Mouse (Mus musculus) frontal cortex, adult 2 months (tissue): ENCODE results near the gene Maml3. TPM values are rescaled to one million over a fixed set of nuclear protein-coding genes. Genes with fewer than 3 reads are reported as not detected.

Experiments used
- DNase-seq, 2 experiments: peaks; one replicate each; pipeline ENCODE4 v3.0.0; 2022; ENCODE audit warnings: low spot score in 1 of 2; ENCODE audit errors: extremely low spot score in 1 of 2
- polyA plus RNA-seq: library from polyadenylated mRNA; depleted of rRNA; stranded (reverse); fragments of >200 nt; gene quantifications from 2 replicates; pipeline ENCODE4 v1.2.3, GENCODE M21; 2012

The Maml3 gene
- polyA plus RNA-seq, 1 experiment, result 5.6 TPM

GRCm38 (mm10) chr3:51881393-51881792 is 223.5 kb downstream of the Maml3 start:
- no peak for DNase-seq

GRCm38 (mm10) chr3:51880506-51881036 is 224.3 kb downstream of the Maml3 start:
- DNase-seq, result peak in 1 of 2 experiments; percentile 32

- DNase-seq, result no peak
These were observed 225.7 kb downstream of the Maml3 start for GRCm38 (mm10) chr3:51879211-51879610.

- DNase-seq, result no peak
These were observed 226.3 kb downstream of the Maml3 start for GRCm38 (mm10) chr3:51878577-51878976.

GRCm38 (mm10) chr3:51876729-51877128 is 228.1 kb downstream of the Maml3 start:
- DNase-seq, result no peak

GRCm38 (mm10) chr3:51875629-51876028 is 229.2 kb downstream of the Maml3 start:
- no peak for DNase-seq

- no peak for DNase-seq
These were observed 230.6 kb downstream of the Maml3 start for GRCm38 (mm10) chr3:51874252-51874651.

- no peak for DNase-seq
These were observed 232.1 kb downstream of the Maml3 start for GRCm38 (mm10) chr3:51872771-51873170.

- no peak for DNase-seq
These were observed 233.5 kb downstream of the Maml3 start for GRCm38 (mm10) chr3:51871346-51871745.

- peak in 1 of 2 experiments; percentile 62 for DNase-seq
These were observed 234.9 kb downstream of the Maml3 start for GRCm38 (mm10) chr3:51869980-51870379.

GRCm38 (mm10) chr3:51868857-51869256 is 236.0 kb downstream of the Maml3 start:
- peak in 1 of 2 experiments; percentile 45 for DNase-seq

GRCm38 (mm10) chr3:51866446-51866845 is 238.4 kb downstream of the Maml3 start:
- DNase-seq, result no peak

- no peak for DNase-seq
These were observed 243.2 kb downstream of the Maml3 start for GRCm38 (mm10) chr3:51861631-51862030.

- DNase-seq, result no peak
These were observed 244.4 kb downstream of the Maml3 start for GRCm38 (mm10) chr3:51860458-51860857.

GRCm38 (mm10) chr3:51859208-51859607 is 245.7 kb downstream of the Maml3 start:
- no peak for DNase-seq

- no peak for DNase-seq
These were observed 250.7 kb downstream of the Maml3 start for GRCm38 (mm10) chr3:51854152-51854551.

GRCm38 (mm10) chr3:51853610-51854009 is 251.3 kb downstream of the Maml3 start:
- DNase-seq, result no peak

- DNase-seq, result no peak
These were observed 252.2 kb downstream of the Maml3 start for GRCm38 (mm10) chr3:51852692-51853091.

- no peak for DNase-seq
These were observed 253.3 kb downstream of the Maml3 start for GRCm38 (mm10) chr3:51851596-51851995.

GRCm38 (mm10) chr3:51849462-51849861 is 255.4 kb downstream of the Maml3 start:
- no peak for DNase-seq

GRCm38 (mm10) chr3:51847262-51847661 is 257.6 kb downstream of the Maml3 start:
- no peak for DNase-seq

- no peak for DNase-seq
These were observed 260.6 kb downstream of the Maml3 start for GRCm38 (mm10) chr3:51844255-51844654.

- peak in 1 of 2 experiments; percentile 10 for DNase-seq
These were observed 262.7 kb downstream of the Maml3 start for GRCm38 (mm10) chr3:51842140-51842539.
